Mouse (Mus musculus) ES-CJ7 (cell line): ENCODE measurements around the gene Shd.
A peak's percentile ranks its signal among the peaks of the same experiment; 100 is the strongest.
"Not testable (repeated sequence)": the region's sequence is repeated elsewhere in the genome, so short reads cannot be mapped to it uniquely, and the experiment has no call there.

Source experiments
- DNase-seq: peaks from one replicate; pipeline ENCODE4 v3.0.0; 2011; ENCODE audit warnings: low read depth, low spot score

The Shd gene

DNA sequence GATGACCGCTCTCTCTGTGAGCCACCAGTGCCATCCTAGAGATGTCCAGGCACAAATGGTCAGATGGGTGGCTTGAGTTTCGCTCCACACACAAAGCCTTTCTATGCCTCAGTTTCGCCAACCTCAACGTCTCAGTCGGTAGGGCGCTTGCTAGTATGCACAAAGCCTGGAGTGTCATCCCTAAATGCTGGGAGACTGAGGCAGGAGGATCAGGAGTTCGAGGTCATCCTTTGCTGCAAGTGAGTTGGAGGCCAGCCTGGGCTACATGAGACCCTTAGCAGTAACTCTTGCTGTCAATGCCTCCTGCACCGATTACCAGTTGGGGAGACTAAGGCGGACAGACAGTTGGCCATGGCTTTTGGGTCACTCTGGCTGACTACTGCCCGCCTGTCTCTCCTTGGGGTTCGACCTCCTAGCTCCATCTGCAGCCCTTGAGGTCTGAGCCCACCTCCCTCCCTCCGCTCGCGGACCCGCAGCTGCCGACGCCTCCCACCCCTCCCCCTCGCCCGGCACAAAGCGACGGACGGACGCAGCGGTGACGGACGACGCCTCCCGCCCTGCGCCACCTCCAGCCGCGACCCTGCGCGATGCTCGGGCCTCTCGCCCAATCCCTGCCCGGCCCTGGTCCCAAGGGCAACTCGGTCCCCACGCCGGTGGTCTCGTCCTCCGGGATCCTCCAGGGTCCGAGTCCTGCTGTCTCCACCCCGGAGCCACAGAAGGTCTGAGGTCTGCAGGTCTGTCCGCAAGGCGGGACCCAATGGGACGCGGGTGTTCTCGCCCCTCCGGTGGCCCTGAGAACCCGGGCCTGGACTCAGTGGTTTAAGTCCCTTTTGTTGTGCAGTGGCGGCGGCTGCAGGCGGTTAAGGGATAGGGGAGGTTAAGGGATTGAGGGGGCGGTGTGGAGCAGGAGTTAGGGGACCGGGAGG lies at the start of gene Shd:
Gene Shd, plus strand, starts transcription at position 502 of the 926 bp plus-strand sequence.
- DNase-seq = no peak

- peak; percentile 92 for DNase-seq
Observed at GRCm38 (mm10) chr17:55931553-55932502, 38.4 kb upstream of the Shd start.

DNA sequence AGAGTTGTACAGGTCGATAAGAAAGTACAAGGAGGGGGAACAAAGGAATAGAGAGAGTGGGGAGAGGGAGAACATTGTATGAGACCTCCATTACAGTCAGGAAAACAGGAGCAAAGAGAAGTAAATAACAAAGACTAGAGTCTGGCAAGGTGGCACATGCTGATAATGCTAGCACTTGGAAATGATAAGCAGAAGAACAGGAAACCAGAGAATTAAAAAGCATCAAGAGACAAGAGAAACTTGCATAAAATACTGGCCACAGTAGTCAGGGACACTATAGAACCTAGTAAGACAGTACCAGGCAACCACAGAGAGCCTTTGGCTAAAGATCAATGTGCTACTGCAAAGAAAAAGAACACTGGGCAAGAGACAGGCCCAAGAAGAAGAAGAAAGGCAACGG lies 37.6 kb upstream of the Shd start:
- no peak for DNase-seq

DNA sequence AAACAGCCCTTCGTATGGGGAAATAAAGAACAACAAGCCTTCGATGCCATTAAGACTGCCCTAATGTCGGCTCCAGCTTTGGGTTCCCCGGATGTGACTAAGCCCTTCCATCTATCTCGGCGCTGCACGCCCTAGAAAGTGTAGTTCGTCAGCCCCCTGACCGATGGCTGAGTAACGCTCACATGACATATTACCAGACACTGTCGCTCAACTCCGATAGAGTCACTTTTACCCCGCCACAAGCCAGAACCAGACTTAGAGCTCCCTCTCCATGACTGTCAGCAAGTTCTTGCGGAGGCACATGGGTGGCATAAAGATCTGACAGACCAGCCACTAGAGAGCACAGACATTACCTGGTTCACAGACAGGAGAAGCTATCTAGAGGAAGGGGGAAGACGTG lies 37.1 kb upstream of the Shd start:
- no peak for DNase-seq

DNA sequence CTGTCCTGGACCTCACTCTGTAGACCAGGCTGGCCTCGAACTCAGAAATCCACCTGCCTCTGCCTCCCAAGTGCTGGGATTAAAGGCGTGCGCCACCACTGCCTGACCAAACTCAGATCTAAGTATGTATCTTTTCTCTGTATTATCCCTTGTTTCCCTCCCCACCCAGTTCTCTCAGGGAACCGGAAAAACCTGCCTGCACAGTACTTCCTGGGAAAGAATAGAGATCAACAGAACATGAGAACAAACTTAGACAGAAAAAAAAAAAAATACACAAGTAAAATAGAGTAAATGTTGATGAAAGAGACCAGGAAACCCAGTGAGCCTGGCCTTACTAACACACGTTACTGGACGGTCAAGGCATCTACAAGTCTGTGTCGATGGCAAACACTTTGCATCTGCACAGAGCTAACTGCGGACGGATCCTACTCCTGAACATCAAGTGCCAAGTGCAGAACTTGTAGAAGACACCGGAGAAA lies 25.8 kb upstream of the Shd start:
- DNase-seq = not testable (repeated sequence)

DNA sequence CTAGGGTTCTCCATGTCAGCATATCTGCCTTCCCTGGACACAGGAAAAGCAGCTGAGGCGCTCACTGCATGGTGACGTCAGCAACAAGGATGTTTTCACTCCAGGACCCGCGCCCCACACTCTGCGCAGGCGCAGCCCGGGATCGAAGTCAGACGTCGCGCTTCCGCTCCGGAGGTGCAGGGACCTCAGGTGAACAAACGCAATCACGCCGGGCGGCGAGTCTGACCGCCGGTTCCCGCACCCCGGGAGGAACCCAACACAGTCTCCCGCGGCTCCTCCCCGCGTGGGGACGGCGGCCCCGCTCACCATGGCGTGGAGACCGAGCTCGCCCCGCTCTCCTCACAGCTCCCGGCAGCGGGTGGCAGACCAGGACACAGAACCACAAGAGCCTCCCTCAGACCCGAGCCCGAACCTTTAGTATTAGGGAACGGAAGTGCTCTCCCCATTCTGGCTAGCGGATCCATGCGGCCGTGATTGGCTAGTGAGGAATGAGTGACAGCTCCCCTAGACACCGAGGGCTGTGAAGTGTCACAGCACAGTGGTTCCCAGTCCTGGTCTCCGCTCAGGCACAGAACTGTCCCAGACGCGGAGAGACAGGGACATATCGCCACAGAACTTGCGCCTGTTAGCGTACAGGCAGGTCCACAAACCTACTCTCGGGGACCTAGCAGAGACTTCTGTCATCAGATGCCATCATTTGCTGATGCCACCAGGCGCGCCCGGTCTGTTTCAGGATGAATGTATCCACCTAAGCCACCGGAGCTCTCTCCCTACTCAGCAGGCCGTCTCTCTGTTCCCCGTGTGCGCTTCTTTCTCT lies 25.2 kb upstream of the Shd start:
- DNase-seq = peak; percentile 91

DNA sequence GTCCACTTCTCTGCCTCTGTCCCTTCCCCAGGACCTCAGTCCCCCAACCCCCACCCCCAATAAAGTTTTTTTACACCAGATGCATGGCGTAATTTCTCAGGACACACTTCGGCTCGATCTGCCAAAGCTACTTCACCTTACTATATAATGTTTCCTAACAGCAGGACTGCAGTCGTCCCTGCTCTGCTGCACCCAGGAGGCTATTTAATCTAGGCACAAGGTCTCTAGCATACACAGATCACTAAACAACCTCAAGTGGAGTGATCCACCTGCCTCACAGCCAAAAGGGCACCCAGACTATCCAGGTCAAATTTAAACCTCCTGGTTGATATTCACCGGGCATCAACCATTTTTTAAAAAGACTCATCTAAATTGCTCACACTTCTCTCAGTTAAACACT lies 24.6 kb upstream of the Shd start:
- no peak for DNase-seq

DNA sequence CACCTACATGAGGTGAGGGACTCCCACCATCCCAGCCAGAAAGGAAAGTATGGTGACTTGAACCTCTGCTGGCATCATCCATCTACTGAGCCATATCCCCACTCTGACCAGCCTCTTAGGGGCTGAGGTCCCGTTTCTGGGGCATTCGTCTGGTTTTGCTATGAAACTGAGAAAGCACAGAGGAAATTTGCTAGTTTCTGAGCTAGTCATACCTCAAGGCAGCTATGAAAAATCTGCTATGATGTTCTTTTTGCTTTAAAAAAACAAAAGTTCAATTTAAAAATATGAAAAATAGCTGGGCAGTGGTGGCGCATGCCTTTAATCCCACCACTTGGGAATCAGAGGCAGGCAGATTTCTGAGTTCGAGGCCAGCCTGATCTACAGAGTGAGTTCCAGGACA lies 21.6 kb upstream of the Shd start:
- no peak for DNase-seq

DNA sequence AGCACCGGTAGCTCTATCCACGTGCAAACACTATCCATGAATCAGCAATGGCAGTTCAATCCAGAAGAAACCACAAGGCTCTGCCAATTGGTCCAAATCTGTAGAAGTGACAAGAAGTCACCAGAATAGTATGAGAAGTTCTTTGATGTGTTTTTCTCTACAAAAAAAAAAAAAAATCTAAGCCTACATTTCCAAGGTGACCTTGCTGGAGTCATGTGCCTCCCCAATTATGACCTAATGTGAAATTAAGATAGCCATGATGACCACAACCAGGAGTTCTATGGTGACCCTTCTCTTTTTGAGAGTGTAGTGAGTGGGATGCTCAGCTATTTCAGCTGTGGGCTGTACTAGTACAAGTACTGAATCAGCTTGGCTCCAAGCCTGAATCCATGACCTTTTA lies 20.9 kb upstream of the Shd start, which contains the start of gene Zfp119b:
Gene Zfp119b, minus strand, starts transcription at position 101 of the 400 bp plus-strand sequence.
- DNase-seq = no peak

DNA sequence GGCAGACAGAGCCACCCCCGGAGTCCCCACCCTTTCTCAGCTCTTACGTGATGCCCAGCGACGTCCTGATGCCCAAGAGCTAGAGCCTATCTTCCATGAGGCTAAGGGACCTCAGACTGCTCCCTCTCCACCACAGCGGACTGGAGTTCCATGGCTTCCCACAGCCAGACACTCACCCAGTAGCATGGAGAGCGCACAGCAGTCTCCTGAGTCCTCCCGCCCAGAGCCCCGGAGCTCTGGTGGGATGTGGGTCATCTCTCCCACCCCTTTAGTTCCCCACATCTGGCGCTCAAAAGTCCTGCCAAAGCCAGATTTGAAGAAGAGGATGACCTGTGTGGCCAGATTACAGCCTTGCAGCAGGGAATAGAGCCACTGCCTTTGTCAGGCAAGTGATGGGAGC lies 19.7 kb upstream of the Shd start:
- DNase-seq = no peak

DNA sequence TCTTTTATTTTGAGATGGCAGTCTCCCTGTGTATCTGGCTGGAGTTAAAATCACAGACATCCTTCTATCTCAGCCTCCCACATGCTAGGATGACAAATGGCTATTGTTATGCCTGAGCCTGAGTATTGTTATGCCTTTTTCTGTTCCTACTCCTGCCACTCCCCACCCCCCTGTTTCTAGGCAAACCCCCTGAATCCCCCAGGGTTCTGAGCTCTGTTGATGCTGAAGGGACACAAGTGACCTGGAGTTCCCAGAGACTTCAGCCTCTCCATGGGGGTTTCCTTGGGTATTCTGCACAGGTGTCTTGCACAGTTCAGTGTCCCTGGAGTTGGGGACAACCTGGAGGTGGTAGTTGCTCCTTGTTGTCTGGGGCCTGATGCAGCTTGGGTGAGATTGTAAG lies 18.2 kb upstream of the Shd start:
- DNase-seq = peak; percentile 79

- DNase-seq = no peak
Observed at GRCm38 (mm10) chr17:55952447-55953027, 17.7 kb upstream of the Shd start, which contains the start of gene Ebi3. Ebi3 (plus strand) TSS chr17:55952640.

- DNase-seq = no peak
Observed at GRCm38 (mm10) chr17:55953751-55954150, 16.5 kb upstream of the Shd start.

DNA sequence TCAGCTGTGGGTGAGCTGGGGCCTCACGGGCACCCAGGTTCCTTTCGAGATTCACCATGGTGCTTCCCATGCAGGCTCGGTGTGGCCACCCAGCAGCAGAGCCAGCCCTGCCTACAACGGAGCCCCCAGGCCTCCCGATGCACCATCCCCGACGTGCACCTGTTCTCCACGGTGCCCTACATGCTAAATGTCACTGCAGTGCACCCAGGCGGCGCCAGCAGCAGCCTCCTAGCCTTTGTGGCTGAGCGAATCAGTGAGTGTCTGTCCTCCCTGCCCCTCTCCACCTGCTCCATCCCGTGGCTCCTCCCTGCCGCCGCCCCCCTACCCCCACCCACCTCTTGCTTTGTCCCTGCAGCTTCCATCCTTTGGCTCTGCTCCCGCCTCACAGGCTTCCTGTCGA lies 16.0 kb upstream of the Shd start:
- DNase-seq = peak; percentile 64

DNA sequence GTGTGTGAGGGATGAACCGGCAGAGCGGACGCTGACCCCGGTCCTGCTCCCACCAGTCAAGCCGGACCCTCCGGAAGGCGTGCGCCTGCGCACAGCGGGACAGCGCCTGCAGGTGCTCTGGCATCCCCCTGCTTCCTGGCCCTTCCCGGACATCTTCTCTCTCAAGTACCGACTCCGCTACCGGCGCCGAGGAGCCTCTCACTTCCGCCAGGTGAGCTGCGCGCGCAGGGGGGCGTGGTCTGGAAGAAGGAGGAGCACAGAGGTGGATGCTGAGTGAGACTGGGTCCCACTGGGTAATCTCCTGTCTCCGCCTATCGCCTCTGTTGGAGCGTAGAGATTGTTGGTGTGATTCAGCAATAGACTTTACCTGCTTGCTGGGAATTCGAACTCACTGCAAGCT lies 14.1 kb upstream of the Shd start:
- peak; percentile 97 for DNase-seq

DNA sequence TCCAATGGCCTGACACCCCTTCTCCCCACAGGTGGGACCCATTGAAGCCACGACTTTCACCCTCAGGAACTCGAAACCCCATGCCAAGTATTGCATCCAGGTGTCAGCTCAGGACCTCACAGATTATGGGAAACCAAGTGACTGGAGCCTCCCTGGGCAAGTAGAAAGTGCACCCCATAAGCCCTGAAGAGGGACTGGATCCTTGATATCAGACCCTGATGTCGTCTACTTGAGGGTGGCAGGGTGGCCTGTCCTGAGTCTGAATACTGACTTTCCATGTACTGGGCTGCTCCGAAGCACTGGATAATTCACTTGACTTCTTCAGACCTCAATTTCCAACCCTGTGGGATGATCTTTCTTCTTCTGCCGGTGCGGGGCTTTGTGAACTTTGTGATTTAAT lies 13.7 kb upstream of the Shd start:
- DNase-seq = no peak

GRCm38 (mm10) chr17:55957168-55957567 lies 13.1 kb upstream of the Shd start:
- DNase-seq = peak; percentile 73

DNA sequence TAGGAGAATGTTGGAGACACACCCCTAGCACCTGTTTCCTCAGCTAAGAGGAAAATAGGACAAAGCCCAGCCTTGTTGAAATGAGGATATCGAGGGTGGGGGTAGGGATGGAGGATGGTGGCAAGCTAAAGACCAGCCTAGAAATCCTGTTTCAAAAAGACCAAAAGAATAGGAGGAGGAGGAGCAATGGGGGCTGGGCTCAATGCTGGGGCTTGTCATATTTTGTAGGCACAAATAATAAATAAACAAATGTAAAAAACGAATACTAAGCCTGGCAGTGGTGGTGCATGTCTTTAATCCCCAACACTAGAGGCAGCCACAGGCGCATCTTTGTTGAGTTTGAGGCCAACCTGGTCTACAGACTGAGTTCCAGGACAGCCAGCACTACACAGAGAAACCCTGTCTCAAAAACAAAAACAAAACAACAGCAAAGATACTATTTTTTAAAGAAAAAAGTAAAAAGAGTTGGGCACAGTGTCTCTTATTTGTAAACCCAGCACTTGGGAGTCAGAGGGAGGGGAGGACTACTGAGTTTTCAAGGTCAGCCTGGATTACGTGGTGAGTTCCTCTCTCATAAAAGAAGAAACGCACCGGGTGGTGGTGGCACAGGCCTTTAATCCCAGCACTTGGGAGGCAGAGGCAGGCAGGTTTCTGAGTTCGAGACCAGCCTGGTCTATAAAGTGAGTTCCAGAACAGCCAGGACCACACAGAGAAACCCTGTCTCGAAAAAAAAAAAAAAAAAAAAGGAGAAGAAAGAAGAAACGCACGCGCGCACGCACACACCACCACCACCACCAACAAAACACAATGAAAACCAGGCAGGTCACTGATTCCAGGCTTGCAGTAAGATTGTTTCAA lies 12.3 kb upstream of the Shd start:
- DNase-seq = no peak

GRCm38 (mm10) chr17:55958584-55958886 lies 11.7 kb upstream of the Shd start:
- DNase-seq = no peak
